Comparison of ENCODE assay signal across 10 mouse cellular contexts in genomic region chr9:75401593-75402504, GRCm38 (mm10). TPM values are rescaled to one million over a fixed set of nuclear protein-coding genes. Genes with fewer than 3 reads are reported as not detected.
DNase-seq lines count a peak whose midpoint lies in the region; ATAC-seq lines count a peak whose summit lies in the region.
"Had no signal": no experiment of that assay in that cellular context is flagged by ENCODE, and none has a peak within 500 bp of the region (broad histone marks: within the 10 kb centered on the region; RNA-seq: fewer than 3 reads in every experiment).

No protein-coding gene starts in this region.

- no peaks in the 10 kb centered on the region for H3K27me3 ChIP-seq in heart, embryonic 16.5 days (ENCODE audit: control insufficient read depth, insufficient read depth, low read length)
- no peaks in the 10 kb centered on the region for H3K27me3 ChIP-seq in splenic B cell, adult 2 months (ENCODE audit: control insufficient read depth, insufficient read depth, low read length, poor library complexity, severe bottlenecking)
- H3K27me3 ChIP-seq in forebrain, embryonic 10.5 days (ENCODE audit: poor library complexity, severe bottlenecking): no peaks in the 10 kb centered on the region

- WGBS in heart, embryonic 16.5 days: 34% methylated on average over 20 of the region's 20 CpGs
- 86% methylated on average over 20 of the region's 20 CpGs for WGBS in forebrain, embryonic 10.5 days

- peak; percentile 51 to 55 for DNase-seq in adrenal gland, adult (ENCODE audit: inconsistent age in 2 of 2, low spot score in 1 of 2)
- no peak for DNase-seq in adrenal gland, adult 8-10 months
- peak; percentile 12 to 26 for DNase-seq in left cerebral cortex, adult 18-20 months (ENCODE audit: low spot score in 2 of 2)
- no peak for DNase-seq in left cerebral cortex, adult 11 months (ENCODE audit: low spot score)
- DNase-seq in splenic B cell, adult 2 months (ENCODE audit: low read depth, low spot score): peak; percentile 62
- DNase-seq in forebrain, embryonic 10.5 days (ENCODE audit: extremely low spot score, low spot score): no peak
- DNase-seq in gastrocnemius, postnatal 10 days: no peak
- DNase-seq: kidney, postnatal 25 days had no signal

- no peaks in the 10 kb centered on the region for H3K9me3 ChIP-seq in heart, embryonic 16.5 days (replicated peaks; ENCODE audit: control insufficient read depth, low read length)
- H3K9me3 ChIP-seq in forebrain, embryonic 10.5 days: no peaks in the 10 kb centered on the region

- no peak; the same call in 1 of the 2 replicates for ATAC-seq in heart, embryonic 16.5 days (replicated peaks; ENCODE audit: extremely low read depth, insufficient read depth, low FRiP score)

- H3K9ac ChIP-seq in heart, embryonic 16.5 days (ENCODE audit: low read length): peak overlapping the region; percentile 51

- peak overlapping the region; percentile 36 for H3K4me2 ChIP-seq in heart, embryonic 16.5 days (ENCODE audit: low read depth, low read length)

- H3K4me3 ChIP-seq in heart, embryonic 16.5 days (ENCODE audit: low read length): no peak overlapping the region
- no peak overlapping the region for H3K4me3 ChIP-seq in forebrain, embryonic 10.5 days

- peak overlapping the region; percentile 25 for H3K27ac ChIP-seq in heart, embryonic 16.5 days (ENCODE audit: low read length)
- H3K27ac ChIP-seq in forebrain, embryonic 10.5 days: no peak overlapping the region

- H3K4me1 ChIP-seq in heart, embryonic 16.5 days (ENCODE audit: control insufficient read depth, insufficient read depth, low read length): peaks cover 42% of the 10 kb centered on the region
- H3K4me1 ChIP-seq in forebrain, embryonic 10.5 days: peaks cover 51% of the 10 kb centered on the region

- H3K36me3 ChIP-seq in heart, embryonic 16.5 days (ENCODE audit: control insufficient read depth, insufficient read depth): peaks cover 10% of the 10 kb centered on the region; the same call in 1 of the 2 replicates
- peaks cover 3% of the 10 kb centered on the region; the same call in 1 of the 2 replicates for H3K36me3 ChIP-seq in splenic B cell, adult 2 months (ENCODE audit: control insufficient read depth, insufficient read depth, low read length, poor library complexity, severe bottlenecking)
- H3K36me3 ChIP-seq in forebrain, embryonic 10.5 days (replicated peaks): peaks cover 32% of the 10 kb centered on the region

RNA-seq across cellular contexts. Expression of gene Mapk6, which starts 8.0 kb away (rescaled TPM):
- 10 to 100 TPM; 31.4 to 49.5 (median 36.9) TPM for total RNA-seq in adrenal gland, adult 8-10 months (2022)
- total RNA-seq in left cerebral cortex, adult 18-20 months (2021): 10 to 100 TPM; 58.7 to 70.7 TPM
- 35.8 and 41.6 TPM in 2 replicates for polyA plus RNA-seq in heart, embryonic 16.5 days (2015; fragmentation: Nextera tagmentation; extraction: Ambion mirVana)
- polyA plus RNA-seq in forebrain, embryonic 10.5 days (2016; fragmentation: Nextera tagmentation; extraction: Ambion mirVana): 132 and 144 TPM in 2 replicates
- total RNA-seq in gastrocnemius, postnatal 10 days (2021): 10 to 100 TPM; 36.7 to 44.2 TPM

RNA-seq across cellular contexts. Expression of gene Leo1, which starts 39.5 kb away (rescaled TPM):
- 10 to 100 TPM; 20.7 to 25.8 (median 22.3) TPM for total RNA-seq in adrenal gland, adult 8-10 months (2022)
- 10 to 100 TPM; 28.8 to 32.0 TPM for total RNA-seq in left cerebral cortex, adult 18-20 months (2021)
- 28.1 and 32.0 TPM in 2 replicates for polyA plus RNA-seq in heart, embryonic 16.5 days (2015; fragmentation: Nextera tagmentation; extraction: Ambion mirVana)
- polyA plus RNA-seq in forebrain, embryonic 10.5 days (2016; fragmentation: Nextera tagmentation; extraction: Ambion mirVana): 56.8 and 59.6 TPM in 2 replicates
- 10 to 100 TPM; 23.7 to 25.6 TPM for total RNA-seq in gastrocnemius, postnatal 10 days (2021)

RNA-seq across cellular contexts. Expression of gene Bcl2l10, which starts 54.3 kb away (rescaled TPM):
- under 1 TPM in 2 of 4 experiments, not detected in 2; 0.41 to 0.97 TPM for total RNA-seq in adrenal gland, adult 8-10 months (2022)
- not detected for total RNA-seq in left cerebral cortex, adult 18-20 months (2021)
- polyA plus RNA-seq in heart, embryonic 16.5 days (2015; fragmentation: Nextera tagmentation; extraction: Ambion mirVana): not detected in 2 replicates
- polyA plus RNA-seq in forebrain, embryonic 10.5 days (2016; fragmentation: Nextera tagmentation; extraction: Ambion mirVana): not detected in 2 replicates
- not detected for total RNA-seq in gastrocnemius, postnatal 10 days (2021)
- polyA plus RNA-seq: lung, embryonic 16.5 days had no signal

Comparison
In these comparisons a context has a peak if more than half of its experiments do, and no peak if none do; other contexts are left out.
1. DNase-seq: peak in adrenal gland, adult (2 of 2), left cerebral cortex, adult 18-20 months (2 of 2) and splenic B cell, adult 2 months (single experiment); none in adrenal gland, adult 8-10 months (single experiment), left cerebral cortex, adult 11 months (single experiment), forebrain, embryonic 10.5 days (single experiment) and gastrocnemius, postnatal 10 days (single experiment).